Comparison of ENCODE assay signal across 18 mouse cellular contexts in genomic region chr3:92223708-92224107, GRCm38 (mm10). TPM values are rescaled to one million over a fixed set of nuclear protein-coding genes. Genes with fewer than 3 reads are reported as not detected.
DNase-seq lines count a peak whose midpoint lies in the region; ATAC-seq lines count a peak whose summit lies in the region.
"Not testable (repeated sequence)": the region's sequence is repeated elsewhere in the genome, so short reads cannot be mapped to it uniquely, and the experiment has no call there.
"Had no signal": no experiment of that assay in that cellular context is flagged by ENCODE, and none has a peak within 500 bp of the region (broad histone marks: within the 10 kb centered on the region; RNA-seq: fewer than 3 reads in every experiment).

No protein-coding gene starts in this region.

- not testable (repeated sequence) for H3K4me3 ChIP-seq in forebrain, embryonic 11.5 days (ENCODE audit: low read depth, low read length); heart, embryonic 13.5 days; hindbrain, embryonic 14.5 days (replicated peaks; ENCODE audit: low read length); intestine, embryonic 16.5 days (ENCODE audit: low read length); limb, embryonic 11.5 days (ENCODE audit: low read depth, low read length); lung, embryonic 16.5 days (ENCODE audit: low read length); midbrain, embryonic 15.5 days; stomach, embryonic 14.5 days (ENCODE audit: low read depth, low read length)

- H3K4me2 ChIP-seq in forebrain, embryonic 11.5 days (ENCODE audit: low read depth, low read length, severe bottlenecking); heart, embryonic 13.5 days; hindbrain, embryonic 14.5 days (replicated peaks); intestine, embryonic 16.5 days (ENCODE audit: low read depth, low read length); limb, embryonic 11.5 days (ENCODE audit: low read depth, severe bottlenecking); lung, embryonic 16.5 days (ENCODE audit: low read depth, low read length); midbrain, embryonic 15.5 days; stomach, embryonic 14.5 days (replicated peaks; ENCODE audit: low read depth, low read length): not testable (repeated sequence)

- H3K36me3 ChIP-seq in forebrain, embryonic 11.5 days (ENCODE audit: control insufficient read depth, insufficient read depth, low read length); heart, embryonic 13.5 days; hindbrain, embryonic 14.5 days (replicated peaks; ENCODE audit: control insufficient read depth, insufficient read depth); intestine, embryonic 16.5 days (ENCODE audit: control insufficient read depth, insufficient read depth, low read length); limb, embryonic 11.5 days (ENCODE audit: control insufficient read depth, insufficient read depth, low read length); lung, embryonic 16.5 days (ENCODE audit: control insufficient read depth, insufficient read depth, low read length); midbrain, embryonic 15.5 days (replicated peaks); stomach, embryonic 14.5 days (ENCODE audit: control insufficient read depth, insufficient read depth, low read length): not testable (repeated sequence)

- not testable (repeated sequence) for H3K9ac ChIP-seq in forebrain, embryonic 11.5 days (ENCODE audit: low read length); heart, embryonic 13.5 days; hindbrain, embryonic 14.5 days; intestine, embryonic 16.5 days (ENCODE audit: low read depth, low read length); limb, embryonic 11.5 days (ENCODE audit: low read length); lung, embryonic 16.5 days (ENCODE audit: low read length); midbrain, embryonic 15.5 days; stomach, embryonic 14.5 days (replicated peaks; ENCODE audit: low read depth, low read length)

- not testable (repeated sequence) for H3K27ac ChIP-seq in forebrain, embryonic 11.5 days (ENCODE audit: low read depth, low read length); heart, embryonic 13.5 days (replicated peaks); hindbrain, embryonic 14.5 days; intestine, embryonic 16.5 days (ENCODE audit: low read length); limb, embryonic 11.5 days (replicated peaks; ENCODE audit: low read depth, low read length); lung, embryonic 16.5 days (ENCODE audit: low read length); midbrain, embryonic 15.5 days; stomach, embryonic 14.5 days (ENCODE audit: low read length)

- H3K27me3 ChIP-seq in forebrain, embryonic 11.5 days (ENCODE audit: control insufficient read depth, insufficient read depth, low read length); heart, embryonic 13.5 days (replicated peaks); hindbrain, embryonic 14.5 days (ENCODE audit: control insufficient read depth, insufficient read depth, low read length); intestine, embryonic 16.5 days (replicated peaks; ENCODE audit: control insufficient read depth, insufficient read depth, low read length); limb, embryonic 11.5 days (ENCODE audit: control insufficient read depth, insufficient read depth, low read length); lung, embryonic 16.5 days (ENCODE audit: control insufficient read depth, insufficient read depth, low read depth, low read length); midbrain, embryonic 15.5 days (replicated peaks); stomach, embryonic 14.5 days (ENCODE audit: control insufficient read depth, insufficient read depth, low read length): not testable (repeated sequence)

- peak; percentile 55; the same call in 1 of the 2 replicates for ATAC-seq in forebrain, embryonic 11.5 days (replicated peaks; ENCODE audit: low FRiP score)
- peak; percentile 26; the same call in 1 of the 2 replicates for ATAC-seq in heart, embryonic 13.5 days (ENCODE audit: extremely low read depth, insufficient number of reproducible peaks, low FRiP score, low TSS enrichment)
- peak; percentile 59 for ATAC-seq in hindbrain, embryonic 14.5 days (ENCODE audit: low FRiP score)
- ATAC-seq in intestine, embryonic 16.5 days, result peak; percentile 21; the same call in 1 of the 2 replicates
- peak; percentile 53 for ATAC-seq in limb, embryonic 11.5 days (ENCODE audit: insufficient number of reproducible peaks, low FRiP score, low TSS enrichment, low read depth)
- ATAC-seq in lung, embryonic 16.5 days (ENCODE audit: low read depth), result peak; percentile 42; the same call in 1 of the 2 replicates
- peak; percentile 62 for ATAC-seq in midbrain, embryonic 15.5 days (replicated peaks)
- peak; percentile 66; the same call in 1 of the 2 replicates for ATAC-seq in stomach, embryonic 14.5 days (ENCODE audit: insufficient number of reproducible peaks, insufficient read depth, low FRiP score, low read depth)

- DNase-seq in forebrain, embryonic 11.5 days (ENCODE audit: low spot score); hindbrain, embryonic 14.5 days (ENCODE audit: low spot score); limb, embryonic 11.5 days (ENCODE audit: low spot score): not testable (repeated sequence)

- H3K9me3 ChIP-seq in forebrain, embryonic 11.5 days (ENCODE audit: control insufficient read depth, low read length); heart, embryonic 13.5 days; hindbrain, embryonic 14.5 days (ENCODE audit: control insufficient read depth, low read length); intestine, embryonic 16.5 days (ENCODE audit: control insufficient read depth, low read length); limb, embryonic 11.5 days (ENCODE audit: control insufficient read depth, low read length); lung, embryonic 16.5 days (ENCODE audit: control insufficient read depth, low read length); midbrain, embryonic 15.5 days; stomach, embryonic 14.5 days (ENCODE audit: control insufficient read depth, low read depth, low read length): not testable (repeated sequence)

- H3K4me1 ChIP-seq in forebrain, embryonic 11.5 days (replicated peaks; ENCODE audit: control insufficient read depth, insufficient read depth, low read length); heart, embryonic 13.5 days; hindbrain, embryonic 14.5 days (replicated peaks; ENCODE audit: control insufficient read depth, insufficient read depth, low read length); intestine, embryonic 16.5 days (ENCODE audit: control insufficient read depth, insufficient read depth, low read length); limb, embryonic 11.5 days (ENCODE audit: control insufficient read depth, insufficient read depth, low read length); lung, embryonic 16.5 days (replicated peaks; ENCODE audit: control insufficient read depth, insufficient read depth, low read length); midbrain, embryonic 15.5 days; stomach, embryonic 14.5 days (ENCODE audit: control insufficient read depth, insufficient read depth, low read length): not testable (repeated sequence)

RNA-seq across cellular contexts. Expression of gene Sprr2a2, which starts 8.0 kb away (rescaled TPM):
- not detected in 2 replicates for polyA plus RNA-seq in forebrain, embryonic 11.5 days (2014; fragmentation: Nextera tagmentation; extraction: Ambion mirVana)
- polyA plus RNA-seq in heart, embryonic 13.5 days (2015; fragmentation: Nextera tagmentation; extraction: Ambion mirVana), result 1.6 and 2.0 TPM in 2 replicates
- not detected in 2 replicates for polyA plus RNA-seq in hindbrain, embryonic 14.5 days (2014; fragmentation: Nextera tagmentation; extraction: Ambion mirVana)
- polyA plus RNA-seq in intestine, embryonic 16.5 days (2015; fragmentation: Nextera tagmentation; extraction: Ambion mirVana), result 161 and 190 TPM in 2 replicates
- polyA plus RNA-seq in limb, embryonic 11.5 days (2014; fragmentation: Nextera tagmentation; extraction: Ambion mirVana), result 0.37 TPM in 1 of 2 replicates, not detected in the other
- polyA plus RNA-seq in lung, embryonic 16.5 days (2015; fragmentation: Nextera tagmentation; extraction: Ambion mirVana), result 3.2 and 14.3 TPM in 2 replicates
- polyA plus RNA-seq in midbrain, embryonic 15.5 days (2015; fragmentation: Nextera tagmentation; extraction: Ambion mirVana), result not detected in 2 replicates
- 258 and 291 TPM in 2 replicates for polyA plus RNA-seq in stomach, embryonic 14.5 days (2014; fragmentation: Nextera tagmentation; extraction: Ambion mirVana)
- polyA plus RNA-seq: CD4-positive, CD25-positive, alpha-beta regulatory T cell, adult 4 months; embryonic facial prominence, embryonic 12.5 days; forebrain, embryonic 14.5 days; midbrain, embryonic 10.5 days; neural tube, embryonic 14.5 days had no signal

RNA-seq across cellular contexts. Expression of gene Sprr2a1, which starts 8.1 kb away (rescaled TPM):
- not detected in 2 replicates for polyA plus RNA-seq in forebrain, embryonic 11.5 days (2014; fragmentation: Nextera tagmentation; extraction: Ambion mirVana)
- not detected in 2 replicates for polyA plus RNA-seq in heart, embryonic 13.5 days (2015; fragmentation: Nextera tagmentation; extraction: Ambion mirVana)
- not detected in 2 replicates for polyA plus RNA-seq in hindbrain, embryonic 14.5 days (2014; fragmentation: Nextera tagmentation; extraction: Ambion mirVana)
- 3.6 and 4.3 TPM in 2 replicates for polyA plus RNA-seq in intestine, embryonic 16.5 days (2015; fragmentation: Nextera tagmentation; extraction: Ambion mirVana)
- polyA plus RNA-seq in limb, embryonic 11.5 days (2014; fragmentation: Nextera tagmentation; extraction: Ambion mirVana), result not detected in 2 replicates
- polyA plus RNA-seq in lung, embryonic 16.5 days (2015; fragmentation: Nextera tagmentation; extraction: Ambion mirVana), result 0.29 TPM in 1 of 2 replicates, not detected in the other
- not detected in 2 replicates for polyA plus RNA-seq in midbrain, embryonic 15.5 days (2015; fragmentation: Nextera tagmentation; extraction: Ambion mirVana)
- polyA plus RNA-seq in stomach, embryonic 14.5 days (2014; fragmentation: Nextera tagmentation; extraction: Ambion mirVana), result 5.3 and 7.6 TPM in 2 replicates
- polyA plus RNA-seq: CD4-positive, CD25-positive, alpha-beta regulatory T cell, adult 4 months; embryonic facial prominence, embryonic 12.5 days; erythroblast, embryonic 14.5 days; forebrain, embryonic 14.5 days; frontal cortex, adult 2 months; heart, embryonic 10.5 days; liver, embryonic 14.5 days; midbrain, embryonic 10.5 days; myocyte; neural tube, embryonic 14.5 days had no signal

Comparison
In these comparisons a context has a peak if more than half of its experiments do, and no peak if none do; other contexts are left out.
1. RNA of gene Sprr2a2, which starts 8.0 kb away (polyA plus RNA-seq): 258 to 291 TPM in stomach, embryonic 14.5 days and 161 to 190 TPM in intestine, embryonic 16.5 days; 3.2 to 14.3 TPM in lung, embryonic 16.5 days, 1.6 to 2.0 TPM in heart, embryonic 13.5 days, not detected in midbrain, embryonic 15.5 days, 0.37 TPM in limb, embryonic 11.5 days, not detected in forebrain, embryonic 11.5 days and not detected in hindbrain, embryonic 14.5 days; every median in the first group is over 10 times any median in the second.
2. Peak in every context shown above with its lines, with median percentiles within 50 percentile points of each other: ATAC-seq.